Mouse (Mus musculus): ENCODE measurements at regions not wholly inside any gene's neighbourhood (a gene's known extent, or its start where the extent isn't known, plus 50 kb on each side); places are given as distances from the start of the nearest gene placed in this dataset.

- ATAC-seq (ENCODE audit: low FRiP score, low read depth) = no peak
- Histone ChIP-seq H3K4me3 (no peak overlapping the region), H3K27me3 (replicated peaks) (no peaks in the 10 kb centered on the region), H3K9ac (no peak overlapping the region), H3K4me2 (replicated peaks) (no peak overlapping the region), H3K9me3 (no peaks in the 10 kb centered on the region), H3K27ac (no peak overlapping the region), H3K4me1 (0 out of 2 replicates have a peak, but pooled peaks cover 4% of the 10 kb centered on the region), H3K36me3 (no peaks in the 10 kb centered on the region)
- 88% methylated on average over 1 of the region's 1 CpGs for WGBS
These were observed 1347.7 kb upstream of the Zeb2 start for GRCm38 (mm10) chr2:46464913-46465312.

GRCm38 (mm10) chr2:46462670-46463069 lies 1345.5 kb upstream of the Zeb2 start:
- Histone ChIP-seq H3K27ac (no peak overlapping the region), H3K4me1 (0 out of 2 replicates have a peak, but pooled peaks cover 4% of the 10 kb centered on the region), H3K9me3 (no peaks in the 10 kb centered on the region), H3K36me3 (no peaks in the 10 kb centered on the region), H3K4me3 (no peak overlapping the region), H3K4me2 (replicated peaks) (no peak overlapping the region), H3K9ac (no peak overlapping the region), H3K27me3 (replicated peaks) (no peaks in the 10 kb centered on the region)
- ATAC-seq (ENCODE audit: low FRiP score, low read depth) = no peak
- 80% methylated on average over 2 of the region's 2 CpGs for WGBS

- WGBS = 79% methylated on average over 6 of the region's 6 CpGs
- no peaks in the 10 kb centered on the region for H3K27me3 ChIP-seq (replicated peaks)
These were observed 1333.5 kb upstream of the Zeb2 start for GRCm38 (mm10) chr2:46450698-46451097.

DNA sequence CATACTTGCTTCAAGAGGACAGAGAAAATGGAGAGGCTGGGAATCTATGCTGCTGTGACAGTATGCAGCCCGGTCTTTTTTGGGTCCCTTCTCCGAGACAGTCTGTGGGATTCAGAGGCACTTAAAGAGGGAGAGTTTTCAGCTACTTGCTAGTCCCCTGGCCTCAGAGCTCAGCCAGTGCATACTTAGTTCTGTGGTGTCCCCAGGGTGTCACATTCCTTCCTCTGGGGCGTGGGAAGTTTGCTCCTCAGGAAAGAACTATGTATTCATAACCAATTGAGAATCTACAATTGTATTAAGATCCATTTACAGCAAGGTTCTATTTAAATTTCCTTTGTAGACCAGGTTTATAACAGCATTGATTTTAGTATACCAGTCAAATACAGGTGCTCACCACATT lies 1328.1 kb upstream of the Zeb2 start:
- 60% methylated on average over 3 of the region's 3 CpGs for WGBS
- Histone ChIP-seq H3K9ac (no peak overlapping the region), H3K4me2 (replicated peaks) (no peak overlapping the region), H3K9me3 (no peaks in the 10 kb centered on the region), H3K36me3 (no peaks in the 10 kb centered on the region), H3K4me1 (peaks cover 10% of the 10 kb centered on the region; the same call in 1 of the 2 replicates), H3K27me3 (replicated peaks) (no peaks in the 10 kb centered on the region), H3K27ac (no peak overlapping the region), H3K4me3 (no peak overlapping the region)
- ATAC-seq (ENCODE audit: low FRiP score, low read depth) = no peak

More at GRCm38 (mm10) chr2:46450698-46451097, 1333.5 kb upstream of the Zeb2 start:
- no peak for ATAC-seq (ENCODE audit: low FRiP score, low read depth)
- Histone ChIP-seq H3K36me3 (no peaks in the 10 kb centered on the region), H3K9me3 (no peaks in the 10 kb centered on the region), H3K4me3 (no peak overlapping the region), H3K27ac (no peak overlapping the region), H3K4me2 (replicated peaks) (no peak overlapping the region), H3K9ac (no peak overlapping the region), H3K4me1 (no peaks in the 10 kb centered on the region)

DNA sequence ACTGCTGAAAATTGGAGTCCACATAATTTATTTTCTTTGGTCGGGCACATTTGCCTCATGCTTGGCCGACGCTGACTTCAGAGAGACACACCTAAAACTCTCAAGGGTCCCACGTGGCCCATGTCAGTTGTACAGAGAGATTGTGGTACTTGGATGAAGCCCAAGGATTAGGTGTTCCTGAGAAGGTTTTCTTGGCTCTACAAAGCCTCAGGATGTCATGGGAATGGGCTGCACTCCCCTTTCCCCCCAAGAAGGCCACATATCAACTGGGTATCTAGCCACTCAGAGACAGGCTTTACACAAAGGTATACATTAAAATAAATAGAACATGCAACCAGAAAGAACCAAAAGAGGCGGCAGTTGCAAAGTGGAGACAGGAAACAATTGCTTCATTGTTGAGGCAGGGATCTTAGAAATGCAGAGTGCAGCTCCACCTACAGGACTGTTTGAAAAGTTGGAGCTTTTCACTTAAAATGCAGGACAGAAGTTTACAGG lies 1326.5 kb upstream of the Zeb2 start:
- no peak overlapping the region for H3K27ac ChIP-seq
- H3K4me2 ChIP-seq (replicated peaks) = no peak overlapping the region
- no peak overlapping the region for H3K4me3 ChIP-seq
- H3K27me3 ChIP-seq (replicated peaks) = no peaks in the 10 kb centered on the region
- H3K4me1 ChIP-seq = peaks cover 10% of the 10 kb centered on the region; the same call in 1 of the 2 replicates
- H3K36me3 ChIP-seq = no peaks in the 10 kb centered on the region
- whole genome bisulfite sequencing = 36% methylated on average over 5 of the region's 5 CpGs
- ATAC-seq (ENCODE audit: low FRiP score, low read depth) = peak; percentile 58; the same call in 1 of the 2 replicates
- no peak overlapping the region for H3K9ac ChIP-seq
- H3K9me3 ChIP-seq = no peaks in the 10 kb centered on the region

- Histone ChIP-seq H3K9ac (no peak overlapping the region), H3K4me1 (peaks cover 10% of the 10 kb centered on the region; the same call in 1 of the 2 replicates), H3K4me3 (no peak overlapping the region), H3K36me3 (no peaks in the 10 kb centered on the region), H3K4me2 (replicated peaks) (no peak overlapping the region), H3K27ac (no peak overlapping the region), H3K9me3 (no peaks in the 10 kb centered on the region), H3K27me3 (replicated peaks) (no peaks in the 10 kb centered on the region)
- 45% methylated on average over 6 of the region's 6 CpGs for WGBS
- peak; percentile 75 for ATAC-seq (ENCODE audit: low FRiP score, low read depth)
These were observed 1326.0 kb upstream of the Zeb2 start for GRCm38 (mm10) chr2:46443061-46443685.

DNA sequence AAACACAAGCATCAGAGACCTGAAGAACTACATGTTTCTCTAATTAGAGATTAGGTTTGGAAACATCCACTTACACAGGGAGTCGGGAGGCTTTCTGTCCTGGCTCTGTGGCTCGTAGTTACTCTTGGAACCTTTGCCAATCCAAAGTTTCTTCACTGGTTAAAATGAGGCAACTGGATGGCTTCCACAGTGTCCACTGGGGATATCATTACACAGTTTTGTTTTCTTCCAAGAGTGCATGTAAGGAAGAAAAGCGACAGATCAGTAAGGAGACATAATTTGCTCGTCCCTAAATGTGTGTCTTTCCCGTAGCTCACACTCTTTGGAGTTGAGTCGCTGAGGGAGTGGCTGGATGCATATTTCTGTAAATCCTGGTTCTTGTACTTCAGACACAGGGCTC lies 1325.4 kb upstream of the Zeb2 start:
- no peak overlapping the region for H3K4me2 ChIP-seq (replicated peaks)
- 80% methylated on average over 6 of the region's 6 CpGs for WGBS

GRCm38 (mm10) chr2:46441927-46442326 lies 1324.7 kb upstream of the Zeb2 start:
- peaks cover 10% of the 10 kb centered on the region; the same call in 1 of the 2 replicates for H3K4me1 ChIP-seq
- no peak overlapping the region for H3K9ac ChIP-seq
- H3K27me3 ChIP-seq (replicated peaks) = no peaks in the 10 kb centered on the region
- 91% methylated on average over 8 of the region's 8 CpGs for WGBS
- H3K27ac ChIP-seq = no peak overlapping the region
- H3K4me3 ChIP-seq = no peak overlapping the region
- no peak overlapping the region for H3K4me2 ChIP-seq (replicated peaks)
- H3K36me3 ChIP-seq = no peaks in the 10 kb centered on the region
- no peak for ATAC-seq (ENCODE audit: low FRiP score, low read depth)
- H3K9me3 ChIP-seq = no peaks in the 10 kb centered on the region

More for the DNA sequence above, 1325.4 kb upstream of the Zeb2 start:
- H3K27ac ChIP-seq = no peak overlapping the region
- no peaks in the 10 kb centered on the region for H3K36me3 ChIP-seq
- H3K9me3 ChIP-seq = no peaks in the 10 kb centered on the region
- peaks cover 10% of the 10 kb centered on the region; the same call in 1 of the 2 replicates for H3K4me1 ChIP-seq
- H3K9ac ChIP-seq = no peak overlapping the region
- no peak overlapping the region for H3K4me3 ChIP-seq
- no peak for ATAC-seq (ENCODE audit: low FRiP score, low read depth)
- H3K27me3 ChIP-seq (replicated peaks) = no peaks in the 10 kb centered on the region

- Histone ChIP-seq H3K4me1 (peaks cover 10% of the 10 kb centered on the region; the same call in 1 of the 2 replicates), H3K4me3 (no peak overlapping the region), H3K36me3 (no peaks in the 10 kb centered on the region), H3K27ac (no peak overlapping the region), H3K4me2 (replicated peaks) (no peak overlapping the region), H3K9ac (no peak overlapping the region), H3K9me3 (no peaks in the 10 kb centered on the region), H3K27me3 (replicated peaks) (no peaks in the 10 kb centered on the region)
- ATAC-seq (ENCODE audit: low FRiP score, low read depth) = no peak
- WGBS = 92% methylated on average over 5 of the region's 5 CpGs
These were observed 1324.2 kb upstream of the Zeb2 start for GRCm38 (mm10) chr2:46441348-46441747.

DNA sequence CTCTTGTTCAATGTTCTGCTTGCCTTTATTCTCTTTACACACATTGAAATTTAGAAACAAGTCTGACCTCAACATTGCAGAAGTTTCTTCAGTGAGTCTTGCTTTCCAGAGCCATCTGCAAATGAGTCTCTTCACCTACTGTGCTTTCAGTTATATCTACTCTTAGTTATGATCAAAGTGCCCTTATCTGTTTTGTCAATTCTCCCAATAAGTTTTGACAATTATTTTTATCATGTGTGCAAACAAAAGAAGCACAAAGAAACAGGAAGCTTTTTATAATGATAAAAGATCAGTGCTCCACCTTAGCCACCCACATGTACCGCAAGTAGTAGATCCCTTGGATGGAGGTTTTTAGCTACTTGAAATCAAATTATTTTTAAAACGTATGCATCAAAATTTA lies 1322.8 kb upstream of the Zeb2 start:
- 92% methylated on average over 2 of the region's 2 CpGs for WGBS
- no peak overlapping the region for H3K27ac ChIP-seq
- no peak overlapping the region for H3K4me3 ChIP-seq
- no peak for ATAC-seq (ENCODE audit: low FRiP score, low read depth)
- no peak overlapping the region for H3K9ac ChIP-seq
- peaks cover 10% of the 10 kb centered on the region; the same call in 1 of the 2 replicates for H3K4me1 ChIP-seq
- H3K36me3 ChIP-seq = no peaks in the 10 kb centered on the region
- H3K9me3 ChIP-seq = no peaks in the 10 kb centered on the region
- no peaks in the 10 kb centered on the region for H3K27me3 ChIP-seq (replicated peaks)
- no peak overlapping the region for H3K4me2 ChIP-seq (replicated peaks)

DNA sequence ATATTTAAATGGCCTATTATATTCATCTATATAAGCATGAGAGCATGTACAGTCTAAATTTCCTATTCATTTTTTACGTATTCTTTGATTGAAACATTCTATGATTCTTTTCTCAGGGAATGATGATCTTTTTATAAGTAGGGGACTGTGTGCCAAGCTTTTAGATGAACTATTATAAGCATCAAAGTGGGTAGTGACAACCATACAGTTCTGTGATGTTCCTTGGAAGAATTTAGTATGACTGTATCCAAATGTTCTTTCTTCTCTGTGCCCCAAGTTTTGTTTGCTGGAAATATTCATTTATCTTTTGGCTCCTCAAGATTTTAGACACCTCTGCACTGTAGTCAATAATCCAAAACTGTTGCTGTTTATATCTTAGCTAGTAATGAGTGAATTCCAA lies 1301.1 kb upstream of the Zeb2 start:
- Histone ChIP-seq H3K27ac (no peak overlapping the region), H3K27me3 (replicated peaks) (no peaks in the 10 kb centered on the region), H3K4me3 (no peak overlapping the region), H3K36me3 (no peaks in the 10 kb centered on the region), H3K9me3 (no peaks in the 10 kb centered on the region), H3K9ac (no peak overlapping the region), H3K4me2 (replicated peaks) (no peak overlapping the region), H3K4me1 (no peaks in the 10 kb centered on the region)
- ATAC-seq (ENCODE audit: low FRiP score, low read depth) = no peak
- 96% methylated on average over 1 of the region's 1 CpGs for WGBS

DNA sequence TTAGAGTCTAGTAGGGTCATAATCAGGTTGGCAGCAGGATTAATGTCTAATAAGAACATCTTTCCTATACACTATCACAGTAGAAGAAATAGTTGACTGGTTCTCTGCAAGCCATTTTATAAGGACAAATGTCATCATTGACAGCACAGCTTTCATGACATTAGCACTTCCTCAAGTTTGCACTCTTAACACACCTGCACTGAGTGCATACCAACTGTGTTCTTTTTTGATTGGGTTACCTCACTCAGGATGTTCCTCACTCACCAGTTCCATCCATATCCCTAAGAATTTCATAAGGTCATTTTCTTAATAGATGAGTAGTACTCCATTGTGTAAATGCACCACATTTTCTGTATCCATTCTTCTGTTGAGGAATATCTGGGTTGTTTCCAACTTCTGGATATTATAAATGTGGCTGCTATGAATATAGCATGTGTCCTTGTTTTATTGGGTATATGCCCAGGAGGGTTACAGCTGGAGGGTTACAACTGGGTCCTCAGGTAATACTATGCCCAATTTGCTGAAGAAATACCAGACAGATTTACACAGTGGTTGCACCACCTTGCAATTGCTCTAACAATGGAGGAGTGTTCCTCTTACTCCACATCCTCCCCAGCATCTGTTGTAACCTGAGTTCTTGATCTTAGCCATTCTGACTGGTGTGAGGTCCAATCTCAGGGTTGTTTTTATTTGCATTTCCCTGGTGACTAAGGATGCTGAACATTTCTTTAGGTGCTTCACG lies 1285.3 kb upstream of the Zeb2 start:
- ATAC-seq (ENCODE audit: low FRiP score, low read depth) = no peak

More for the DNA sequence above, 1285.3 kb upstream of the Zeb2 start:
- no peak overlapping the region for H3K27ac ChIP-seq
- 83% methylated on average over 1 of the region's 1 CpGs for WGBS
- no peaks in the 10 kb centered on the region for H3K9me3 ChIP-seq
- H3K4me2 ChIP-seq (replicated peaks) = no peak overlapping the region
- H3K36me3 ChIP-seq = no peaks in the 10 kb centered on the region
- no peak overlapping the region for H3K9ac ChIP-seq
- no peak overlapping the region for H3K4me3 ChIP-seq
- no peaks in the 10 kb centered on the region for H3K4me1 ChIP-seq
- no peaks in the 10 kb centered on the region for H3K27me3 ChIP-seq (replicated peaks)

Measured in neural tube, embryonic 12.5 days (tissue).